Mouse (Mus musculus) kidney, embryonic 14.5 days (tissue): Measurements from ENCODE around the gene N4bp3. TPM values are rescaled to one million over a fixed set of nuclear protein-coding genes. Genes with fewer than 3 reads are reported as not detected.
A peak's percentile ranks its signal among the peaks of the same experiment; 100 is the strongest.
"Not testable (repeated sequence)": the region's sequence is repeated elsewhere in the genome, so short reads cannot be mapped to it uniquely, and the experiment has no call there.

Experiments
- ATAC-seq: fragments of 200-750 bp; cut with Nextera tagmentation; 2 replicates; pipeline ENCODE4 v1.8.0; 2017; ENCODE audit warnings: moderate number of reproducible peaks, mild to moderate bottlenecking, moderate TSS enrichment, moderate library complexity; ENCODE audit not compliant: low FRiP score, low TSS enrichment
- H3K27ac ChIP-seq: fragments of 300-500 bp; sonication (generic); 2 replicates; pipeline ENCODE4 v1.5.1; 2014; ENCODE audit warnings: low read depth, mild to moderate bottlenecking, low read length, moderate library complexity, mixed read lengths
- H3K27me3 ChIP-seq: fragments of 300-500 bp; sonication (generic); 2 replicates; pipeline ENCODE4 v1.6.1; 2014; ENCODE audit warnings: mild to moderate bottlenecking, low read length; ENCODE audit not compliant: control insufficient read depth, insufficient read depth
- H3K36me3 ChIP-seq: fragments of 300-500 bp; sonication (generic); 2 replicates; pipeline ENCODE4 v1.6.1; 2014; ENCODE audit warnings: low read length, mixed read lengths; ENCODE audit not compliant: control insufficient read depth, insufficient read depth
- H3K4me1 ChIP-seq: fragments of 300-500 bp; sonication (generic); 2 replicates; pipeline ENCODE4 v1.6.1; 2014; ENCODE audit warnings: low read length, mixed read lengths; ENCODE audit not compliant: control insufficient read depth, insufficient read depth
- H3K4me2 ChIP-seq: fragments of 300-500 bp; sonication (generic); replicated peaks from 2 replicates; pipeline ENCODE4 v1.6.1; 2014; ENCODE audit warnings: low read depth, mild to moderate bottlenecking, low read length
- H3K4me3 ChIP-seq: fragments of 300-500 bp; sonication (generic); 2 replicates; pipeline ENCODE4 v1.5.1; 2014; ENCODE audit warnings: mild to moderate bottlenecking, low read length
- H3K9ac ChIP-seq: fragments of 300-500 bp; sonication (generic); 2 replicates; pipeline ENCODE4 v1.6.1; 2014; ENCODE audit warnings: low read depth, mild to moderate bottlenecking, low read length, moderate library complexity
- H3K9me3 ChIP-seq: fragments of 300-500 bp; sonication (generic); 2 replicates; pipeline ENCODE4 v1.6.1; 2016; ENCODE audit warnings: low read length; ENCODE audit not compliant: control insufficient read depth
- WGBS: fragments of 180-500 bp; shearing (Covaris S2); extraction: QIAGEN DNeasy Blood & Tissue Kit; methylation state at CpG from one replicate; pipeline ENCODE4 v1.1.7; 2014; 5-methylcytosine and 5-hydroxymethylcytosine counted together
- polyA plus RNA-seq: library from polyadenylated mRNA; unstranded; fragments of >200 nt; fragmentation: Nextera tagmentation; extraction: Ambion mirVana; gene quantifications from 2 replicates; pipeline ENCODE4 v1.2.1, GENCODE M21; 2014

N4bp3 gene
- polyA plus RNA-seq, 1 experiment from 2014 or later, result 22.6 TPM

DNA sequence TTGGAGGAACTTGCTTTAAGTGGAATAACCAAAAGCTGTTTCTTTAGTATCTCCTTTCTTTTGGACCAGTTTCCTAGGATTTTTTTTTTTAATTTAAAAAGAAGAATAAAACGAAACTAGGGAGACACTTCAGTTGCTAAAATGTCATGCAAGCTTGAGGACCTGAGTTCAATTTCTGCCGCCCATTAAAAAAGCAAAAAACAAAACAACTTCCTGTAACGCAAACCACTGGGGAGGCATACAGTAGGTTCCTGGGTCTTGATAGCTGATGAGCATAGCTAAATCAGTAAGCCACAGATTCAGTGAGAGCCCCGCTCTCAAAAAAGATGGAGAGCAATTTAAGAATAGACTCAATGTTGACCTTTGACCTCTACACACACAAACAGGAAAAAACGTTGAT lies 12.1 kb downstream of the N4bp3 start:
- Histone ChIP-seq H3K9me3 (no peaks in the 10 kb centered on the region), H3K4me3 (no peak overlapping the region), H3K9ac (peak overlapping the region; percentile 20; the same call in 1 of the 2 replicates), H3K27me3 (no peaks in the 10 kb centered on the region), H3K36me3 (peaks cover 9% of the 10 kb centered on the region; the same call in 1 of the 2 replicates), H3K27ac (peak overlapping the region; percentile 65; the same call in 1 of the 2 replicates), H3K4me1 (peaks cover 15% of the 10 kb centered on the region; the same call in 1 of the 2 replicates), H3K4me2 (no peak overlapping the region; the same call in 1 of the 2 replicates)
- no peak for ATAC-seq
- 71% methylated on average over 5 of the region's 5 CpGs for WGBS

DNA sequence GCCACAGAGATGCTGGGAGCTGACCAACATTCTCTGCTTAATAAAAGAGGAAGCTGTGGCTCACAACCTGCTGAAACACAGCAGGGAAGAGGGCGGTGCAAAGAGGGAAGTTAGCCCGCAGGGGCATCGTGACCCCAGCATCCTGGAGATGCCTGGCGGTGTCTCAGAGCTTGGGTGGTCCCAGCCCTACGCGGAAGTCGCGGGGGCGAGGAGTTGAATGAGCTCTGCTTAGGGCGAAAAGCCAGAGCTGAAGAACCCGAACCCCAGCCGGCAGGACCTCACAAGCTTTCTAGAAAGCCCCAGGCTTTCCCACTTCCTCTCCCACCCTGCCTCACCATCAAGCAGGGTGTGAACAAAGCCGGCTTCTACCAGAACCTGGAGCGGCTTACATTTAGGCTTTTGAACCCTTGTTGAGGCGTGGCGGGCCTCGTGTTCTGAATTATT lies 12.6 kb downstream of the N4bp3 start:
- peak; percentile 34; the same call in 1 of the 2 replicates for ATAC-seq
- Histone ChIP-seq H3K36me3 (peaks cover 6% of the 10 kb centered on the region; the same call in 1 of the 2 replicates), H3K4me2 (peak overlapping the region; percentile 28), H3K4me1 (peaks cover 15% of the 10 kb centered on the region; the same call in 1 of the 2 replicates), H3K27me3 (no peaks in the 10 kb centered on the region), H3K4me3 (0 out of 2 replicates have a peak overlapping the region, but pooled peaks have one; percentile 0), H3K9me3 (no peaks in the 10 kb centered on the region), H3K27ac (peak overlapping the region; percentile 65; the same call in 1 of the 2 replicates), H3K9ac (peak overlapping the region; percentile 20; the same call in 1 of the 2 replicates)
- 5% methylated on average over 17 of the region's 17 CpGs for WGBS

DNA sequence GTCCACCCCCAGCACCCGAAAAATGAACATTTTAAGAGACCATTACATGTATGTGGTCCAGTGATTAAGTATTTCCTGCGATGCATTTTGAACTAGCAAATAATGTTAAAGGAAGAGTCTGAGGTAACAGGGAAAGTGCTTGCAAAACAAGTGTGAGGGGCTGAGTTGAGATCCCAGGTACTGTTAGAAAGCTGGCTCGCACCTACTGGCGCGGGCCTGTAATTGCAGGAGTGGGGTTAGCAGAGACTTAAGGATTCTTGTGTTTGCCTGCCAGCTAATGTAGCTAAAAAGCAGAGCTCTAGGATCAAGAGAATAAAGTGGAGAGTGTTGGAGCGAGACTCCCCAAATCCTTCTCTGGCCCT lies 14.3 kb downstream of the N4bp3 start:
- H3K27me3 ChIP-seq, result no peaks in the 10 kb centered on the region
- peak; percentile 32; the same call in 1 of the 2 replicates for ATAC-seq
- peaks cover 20% of the 10 kb centered on the region; the same call in 1 of the 2 replicates for H3K4me1 ChIP-seq
- H3K9me3 ChIP-seq, result no peaks in the 10 kb centered on the region
- peak overlapping the region; percentile 57 for H3K4me2 ChIP-seq
- H3K9ac ChIP-seq, result peak overlapping the region; percentile 75
- H3K27ac ChIP-seq, result peak overlapping the region; percentile 51; the same call in 1 of the 2 replicates
- H3K4me3 ChIP-seq, result peak overlapping the region; percentile 71
- WGBS, result 5% methylated on average over 6 of the region's 6 CpGs
- no peaks in the 10 kb centered on the region for H3K36me3 ChIP-seq

DNA sequence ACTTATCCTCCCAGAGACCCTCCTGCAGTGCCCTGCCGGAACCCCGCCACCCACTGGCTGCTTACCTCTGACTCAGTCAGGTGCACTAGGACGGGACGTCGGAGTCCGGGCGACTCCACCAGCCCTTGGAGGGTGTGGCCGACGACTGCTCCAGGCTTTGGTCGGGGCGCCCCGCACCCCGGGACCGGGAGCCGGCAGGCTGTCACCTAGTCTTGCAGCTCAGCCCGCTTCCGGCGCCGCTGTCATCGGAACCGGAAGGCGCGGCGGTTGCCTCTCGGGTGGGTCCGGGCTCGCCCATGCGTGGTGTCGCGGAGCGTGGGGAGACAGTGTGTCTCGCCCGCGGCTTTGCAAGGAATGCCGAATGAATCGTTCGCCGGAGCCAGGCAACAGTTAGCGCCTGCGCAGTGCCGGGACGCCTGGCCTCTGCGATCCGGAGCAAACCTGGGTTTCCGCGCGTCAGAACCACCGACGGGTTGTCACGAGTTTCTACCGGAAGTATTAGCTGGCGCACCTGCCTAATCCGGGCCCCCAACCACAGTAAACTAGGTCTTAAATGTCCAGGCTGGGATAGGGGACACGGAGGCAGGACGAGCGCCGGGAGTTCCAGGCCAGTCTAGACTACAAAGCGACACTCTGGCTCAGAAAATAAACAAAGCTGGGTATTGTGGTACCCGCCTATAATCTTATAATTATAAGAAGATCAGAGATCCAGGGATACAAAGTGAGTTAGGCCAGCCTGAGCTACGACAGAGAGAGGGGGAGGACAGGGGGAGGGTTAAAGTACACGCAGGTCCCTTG lies 14.9 kb downstream of the N4bp3 start, which contains the start of gene Rmnd5b:
Rmnd5b (minus strand) TSS at position 372 of the 798 bp plus-strand sequence.
- peaks cover 20% of the 10 kb centered on the region; the same call in 1 of the 2 replicates for H3K4me1 ChIP-seq
- peak within 1 kb of the TSS; percentile 75 for H3K9ac ChIP-seq
- H3K36me3 ChIP-seq, result no peaks in the 10 kb centered on the region
- no peaks in the 10 kb centered on the region for H3K9me3 ChIP-seq
- peak within 1 kb of the TSS; percentile 71 for H3K4me3 ChIP-seq
- H3K27me3 ChIP-seq, result no peaks in the 10 kb centered on the region
- peak; percentile 70 for ATAC-seq
- H3K27ac ChIP-seq, result peak within 1 kb of the TSS; percentile 51
- H3K4me2 ChIP-seq, result peak within 1 kb of the TSS; percentile 57
- under 1% methylated on average over 61 of the region's 61 CpGs for WGBS

DNA sequence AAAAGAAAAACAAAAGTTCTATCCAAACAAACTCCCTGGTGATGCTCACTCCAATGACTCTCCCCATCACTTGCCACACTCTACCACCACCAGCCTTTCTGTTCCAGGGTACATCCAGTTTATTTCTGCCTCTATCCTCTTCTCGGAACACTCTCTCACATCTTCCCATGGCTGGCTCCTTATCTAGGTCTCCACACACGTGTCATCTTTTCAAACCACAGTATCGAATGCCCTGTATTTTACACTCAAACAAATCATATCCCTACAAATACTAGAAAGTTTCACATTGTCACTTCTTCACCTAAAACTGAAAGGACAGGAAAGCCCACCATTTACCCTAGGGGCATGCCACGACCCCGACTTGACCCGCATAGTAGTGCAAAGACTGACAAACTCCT lies 15.5 kb downstream of the N4bp3 start:
- no peaks in the 10 kb centered on the region for H3K27me3 ChIP-seq
- WGBS, result 19% methylated on average over 6 of the region's 6 CpGs
- H3K27ac ChIP-seq, result peak overlapping the region; percentile 51; the same call in 1 of the 2 replicates
- H3K4me2 ChIP-seq, result peak overlapping the region; percentile 57
- H3K4me1 ChIP-seq, result peaks cover 20% of the 10 kb centered on the region; the same call in 1 of the 2 replicates
- H3K36me3 ChIP-seq, result no peaks in the 10 kb centered on the region
- H3K9ac ChIP-seq, result peak overlapping the region; percentile 75
- no peak for ATAC-seq
- H3K4me3 ChIP-seq, result peak overlapping the region; percentile 71
- H3K9me3 ChIP-seq, result no peaks in the 10 kb centered on the region

DNA sequence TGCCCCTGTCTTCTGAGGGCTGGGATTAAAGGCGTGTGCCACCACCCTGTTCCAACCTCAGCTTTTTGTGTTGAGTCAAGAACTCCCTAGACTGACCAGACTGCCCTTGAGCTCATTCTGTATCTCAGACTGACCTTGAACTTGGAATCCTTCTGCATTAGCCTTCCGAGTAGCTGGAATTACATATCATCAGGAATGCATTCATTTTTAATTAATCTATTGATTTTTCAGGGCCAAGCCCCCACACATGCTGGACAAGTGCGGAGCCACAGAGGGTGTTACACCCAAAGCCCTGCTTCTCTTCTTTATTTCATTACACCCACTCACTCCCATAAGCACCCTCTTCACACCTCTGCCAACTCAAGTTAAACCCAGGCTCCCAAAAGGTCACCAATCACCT lies 16.9 kb downstream of the N4bp3 start:
- Histone ChIP-seq H3K4me1 (peaks cover 20% of the 10 kb centered on the region; the same call in 1 of the 2 replicates), H3K27ac (no peak overlapping the region)

DNA sequence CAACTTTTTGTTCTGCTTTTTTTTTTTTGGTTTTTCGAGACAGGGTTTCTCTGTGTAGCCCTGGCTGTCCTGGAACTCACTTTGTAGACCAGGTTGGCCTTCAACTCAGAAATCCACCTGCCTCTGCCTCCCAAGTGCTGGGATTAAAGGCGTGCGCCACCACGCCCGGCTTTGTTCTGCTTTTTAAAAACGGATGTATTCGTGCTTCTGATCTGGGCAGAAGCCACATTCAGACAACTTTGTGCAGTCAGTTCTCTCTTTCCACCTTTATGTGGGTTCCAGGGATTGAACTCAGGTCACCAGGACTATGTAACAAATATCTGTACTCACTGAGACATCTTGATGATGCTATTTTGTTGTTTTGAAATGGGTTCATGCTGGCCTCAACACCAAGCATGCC lies 17.4 kb downstream of the N4bp3 start:
- H3K27ac ChIP-seq, H3K9ac ChIP-seq, H3K9me3 ChIP-seq, ATAC-seq, H3K4me2 ChIP-seq, H3K4me3 ChIP-seq, H3K27me3 ChIP-seq, H3K36me3 ChIP-seq: not testable (repeated sequence)
- 92% methylated on average over 7 of the region's 7 CpGs for WGBS
- H3K4me1 ChIP-seq, result peaks cover 15% of the 10 kb centered on the region; the same call in 1 of the 2 replicates

More for the DNA sequence above, 16.9 kb downstream of the N4bp3 start:
- Histone ChIP-seq H3K9me3 (no peaks in the 10 kb centered on the region), H3K4me2 (no peak overlapping the region), H3K9ac (no peak overlapping the region), H3K36me3 (peaks cover 4% of the 10 kb centered on the region; the same call in 1 of the 2 replicates), H3K27me3 (no peaks in the 10 kb centered on the region), H3K4me3 (no peak overlapping the region)
- WGBS, result 90% methylated on average over 3 of the region's 3 CpGs
- ATAC-seq, result no peak

DNA sequence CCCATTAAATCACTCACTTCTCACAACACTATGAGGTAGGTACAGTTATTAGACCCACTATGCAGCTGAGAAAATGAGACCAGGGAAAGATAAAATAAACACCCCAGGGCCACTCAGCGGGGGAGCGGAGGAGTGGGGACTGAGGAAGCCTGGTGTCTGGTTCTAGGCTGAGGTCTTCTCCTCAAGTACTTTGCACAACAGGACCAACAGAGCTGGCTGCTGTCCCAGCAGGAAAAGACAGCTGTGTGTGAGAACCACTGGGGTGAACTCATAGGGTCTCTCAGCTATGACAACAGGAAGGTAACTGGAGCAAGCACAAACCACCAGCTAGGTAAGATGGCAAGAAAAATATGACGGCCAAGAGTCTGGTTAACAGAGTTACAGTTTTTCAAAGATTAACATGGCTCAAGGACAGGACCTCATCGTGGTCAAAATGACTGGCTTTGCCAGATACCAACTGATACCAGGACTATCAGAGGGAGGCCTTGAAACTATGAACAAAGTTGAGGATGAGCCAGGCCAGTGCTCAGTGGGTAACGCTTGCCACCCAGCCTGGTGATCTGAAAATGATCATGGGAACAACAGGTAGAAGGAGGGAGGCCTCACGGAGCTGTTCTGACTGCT lies 18.4 kb downstream of the N4bp3 start:
- 70% methylated on average over 6 of the region's 6 CpGs for WGBS
- no peak overlapping the region for H3K4me2 ChIP-seq
- H3K4me3 ChIP-seq, result no peak overlapping the region
- ATAC-seq, result no peak
- H3K4me1 ChIP-seq, result peaks cover 9% of the 10 kb centered on the region; the same call in 1 of the 2 replicates
- no peak overlapping the region for H3K9ac ChIP-seq
- no peaks in the 10 kb centered on the region for H3K27me3 ChIP-seq
- H3K36me3 ChIP-seq, result peaks cover 14% of the 10 kb centered on the region
- peak overlapping the region; percentile 53 for H3K27ac ChIP-seq
- H3K9me3 ChIP-seq, result no peaks in the 10 kb centered on the region
